ENCODE assay signal across 9 mouse cellular contexts in genomic region chr2:143776448-143776847, GRCm38 (mm10).
DNase-seq lines count a peak whose midpoint lies in the region; ATAC-seq and TF ChIP-seq lines count a peak whose summit lies in the region.
"Had no signal": no experiment of that assay in that cellular context is flagged by ENCODE, and none has a peak within 500 bp of the region (broad histone marks: within the 10 kb centered on the region; RNA-seq: fewer than 3 reads in every experiment).

No protein-coding gene starts in this region.

- H3K4me3 ChIP-seq in gastrocnemius, adult 2 months = no peak overlapping the region
- no peak overlapping the region for H3K4me3 ChIP-seq in midbrain, embryonic 12.5 days
- H3K4me3 ChIP-seq in midbrain, embryonic 13.5 days (replicated peaks) = no peak overlapping the region
- H3K4me3 ChIP-seq: heart, embryonic 13.5 days had no signal

- no peak for DNase-seq in gastrocnemius, adult 2 months
- no peak for DNase-seq in gastrocnemius, adult 8-10 months (ENCODE audit: low spot score in 2 of 2)
- peak; percentile 69 to 75 for DNase-seq in cerebellum, postnatal 10 days
- DNase-seq in lung, postnatal 14 days = peak; percentile 9
- no peak for DNase-seq in testis, postnatal 10 days (ENCODE audit: low spot score)
- no peak for DNase-seq in T-cell, adult 2 months (ENCODE audit: low spot score)

- H3K4me2 ChIP-seq in midbrain, embryonic 12.5 days (replicated peaks) = no peak overlapping the region
- no peak overlapping the region for H3K4me2 ChIP-seq in midbrain, embryonic 13.5 days (replicated peaks)
- H3K4me2 ChIP-seq: heart, embryonic 13.5 days had no signal

- no peak overlapping the region for H3K27ac ChIP-seq in gastrocnemius, adult 2 months
- H3K27ac ChIP-seq in midbrain, embryonic 12.5 days (replicated peaks) = no peak overlapping the region
- H3K27ac ChIP-seq in midbrain, embryonic 13.5 days = no peak overlapping the region
- H3K27ac ChIP-seq: heart, embryonic 13.5 days had no signal

- peaks cover 7% of the 10 kb centered on the region for H3K9me3 ChIP-seq in midbrain, embryonic 12.5 days
- H3K9me3 ChIP-seq in midbrain, embryonic 13.5 days = no peaks in the 10 kb centered on the region

- no peaks in the 10 kb centered on the region for H3K36me3 ChIP-seq in midbrain, embryonic 12.5 days
- H3K36me3 ChIP-seq in midbrain, embryonic 13.5 days = no peaks in the 10 kb centered on the region
- H3K36me3 ChIP-seq: heart, embryonic 13.5 days had no signal

- peak; percentile 42; the same call in 1 of the 2 replicates for TF ChIP-seq CTCF in gastrocnemius, adult 2 months (IDR thresholded peaks at IDR 0.05)

- WGBS in midbrain, embryonic 12.5 days = 11% methylated on average over 4 of the region's 4 CpGs
- 15% methylated on average over 4 of the region's 4 CpGs for WGBS in midbrain, embryonic 13.5 days

- H3K9ac ChIP-seq in midbrain, embryonic 12.5 days (replicated peaks) = no peak overlapping the region
- no peak overlapping the region for H3K9ac ChIP-seq in midbrain, embryonic 13.5 days (replicated peaks)
- H3K9ac ChIP-seq: heart, embryonic 13.5 days had no signal

- no peaks in the 10 kb centered on the region for H3K4me1 ChIP-seq in midbrain, embryonic 12.5 days
- no peaks in the 10 kb centered on the region for H3K4me1 ChIP-seq in midbrain, embryonic 13.5 days (replicated peaks)
- H3K4me1 ChIP-seq: heart, embryonic 13.5 days had no signal

- intact Hi-C loops in gastrocnemius, adult 2 months (cut with DNase I) = loop anchor here (2.0 kb wide), 1 partner anchor 662 kb away; no protein-coding TSS in a partner anchor

- H3K27me3 ChIP-seq in midbrain, embryonic 12.5 days = no peaks in the 10 kb centered on the region
- no peaks in the 10 kb centered on the region for H3K27me3 ChIP-seq in midbrain, embryonic 13.5 days
- H3K27me3 ChIP-seq: heart, embryonic 13.5 days had no signal

- ATAC-seq in midbrain, embryonic 12.5 days (ENCODE audit: low FRiP score, low read depth) = peak; percentile 34; the same call in 1 of the 2 replicates
- ATAC-seq in midbrain, embryonic 13.5 days = no peak

Comparison
In these comparisons a context has a peak if more than half of its experiments do, and no peak if none do; other contexts are left out.
1. DNase-seq: peak in cerebellum, postnatal 10 days (2 of 2) and lung, postnatal 14 days (single experiment); none in gastrocnemius, adult 2 months (single experiment), gastrocnemius, adult 8-10 months (0 of 2), testis, postnatal 10 days (single experiment) and T-cell, adult 2 months (single experiment).